Mouse (Mus musculus) limb, embryonic 10.5 days (tissue): Measurements from ENCODE around the gene Vmn1r120. TPM values are rescaled to one million over a fixed set of nuclear protein-coding genes. Genes with fewer than 3 reads are reported as not detected.
"Not testable (repeated sequence)": the region's sequence is repeated elsewhere in the genome, so short reads cannot be mapped to it uniquely, and the experiment has no call there.

ENCODE experiments used
- DNase-seq: peaks from one replicate; pipeline ENCODE4 v3.0.0-alpha.2; 2017; ENCODE audit warnings: low spot score
- H3K27ac ChIP-seq: fragments of 300-500 bp; sonication (generic); 2 replicates; pipeline ENCODE4 v1.5.1; 2016; ENCODE audit warnings: mild to moderate bottlenecking
- H3K27me3 ChIP-seq: fragments of 300-500 bp; sonication (generic); 2 replicates; pipeline ENCODE4 v1.6.1; 2016; ENCODE audit warnings: low read depth, mild to moderate bottlenecking; ENCODE audit not compliant: poor library complexity, severe bottlenecking
- H3K36me3 ChIP-seq: fragments of 300-500 bp; sonication (generic); 2 replicates; pipeline ENCODE4 v1.6.1; 2016; ENCODE audit warnings: mild to moderate bottlenecking, moderate library complexity
- H3K4me1 ChIP-seq: fragments of 300-500 bp; sonication (generic); 2 replicates; pipeline ENCODE4 v1.6.1; 2016
- H3K4me3 ChIP-seq: fragments of 300-500 bp; sonication (generic); 2 replicates; pipeline ENCODE4 v1.5.1; 2016; ENCODE audit warnings: mild to moderate bottlenecking, moderate library complexity
- H3K9me3 ChIP-seq: fragments of 300-500 bp; sonication (generic); replicated peaks from 2 replicates; pipeline ENCODE4 v1.6.1; 2016; ENCODE audit warnings: mild to moderate bottlenecking
- WGBS: fragments of 180-500 bp; shearing (Covaris S2); methylation state at CpG from one replicate; pipeline ENCODE4 v1.1.7; 2016; 5-methylcytosine and 5-hydroxymethylcytosine counted together
- polyA plus RNA-seq: library from polyadenylated mRNA; unstranded; fragments of >200 nt; fragmentation: Nextera tagmentation; extraction: Ambion mirVana; gene quantifications from 2 replicates; pipeline ENCODE4 v1.2.1, GENCODE M21; 2016

Vmn1r120 gene
- polyA plus RNA-seq: not detected in 2 replicates

DNA sequence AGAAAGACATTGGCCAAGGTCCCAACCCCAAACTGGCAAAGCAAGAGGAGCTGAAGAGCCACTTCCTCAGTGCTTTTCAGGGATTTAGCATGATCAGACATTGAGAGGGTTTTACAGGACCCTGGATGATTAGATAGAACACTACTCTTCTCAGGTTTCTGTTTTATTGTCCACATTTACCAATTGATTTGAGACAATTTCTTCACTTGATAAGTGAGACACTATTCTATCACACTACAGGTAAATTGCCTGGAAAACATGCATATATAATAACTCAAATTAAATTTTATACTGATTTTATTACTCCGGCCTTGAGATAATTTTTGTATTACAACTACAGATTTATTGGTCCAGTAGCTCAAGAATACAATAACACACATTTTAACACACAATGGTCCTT, at the start of gene Vmn1r120:
TSS of gene Vmn1r120 (minus strand) at position 101 of the 400 bp plus-strand sequence.
- not testable (repeated sequence) for DNase-seq, H3K27ac ChIP-seq
- WGBS: 89% methylated on average over 1 of the region's 1 CpGs

DNA sequence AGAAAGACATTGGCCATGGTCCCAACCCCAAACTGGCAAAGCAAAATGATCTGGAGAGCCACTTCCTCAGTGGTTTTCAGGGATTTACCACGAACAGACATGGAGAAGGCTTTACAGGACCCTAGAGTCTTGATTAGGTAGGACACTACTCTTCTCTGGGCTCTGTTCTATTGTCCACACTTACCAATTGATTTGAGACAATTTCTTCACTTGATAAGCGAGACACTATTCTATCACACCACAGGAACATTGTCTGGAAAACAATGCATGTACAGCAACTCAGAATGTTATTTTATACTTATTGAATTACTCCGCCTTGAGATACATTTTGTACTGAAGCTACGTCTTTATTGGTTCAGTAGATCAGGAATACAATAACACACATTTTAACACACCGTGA, 44.8 kb upstream of the Vmn1r120 start, which contains the start of gene Vmn1r121:
TSS of gene Vmn1r121 (minus strand) at position 101 of the 400 bp plus-strand sequence.
- not testable (repeated sequence) for H3K4me3 ChIP-seq, H3K4me1 ChIP-seq, DNase-seq, H3K27me3 ChIP-seq, H3K9me3 ChIP-seq, H3K36me3 ChIP-seq, H3K27ac ChIP-seq
- 86% methylated on average over 5 of the region's 5 CpGs for WGBS

More for the DNA sequence above, at the start of gene Vmn1r120:
- not testable (repeated sequence) for H3K9me3 ChIP-seq, H3K4me1 ChIP-seq, H3K4me3 ChIP-seq, H3K36me3 ChIP-seq, H3K27me3 ChIP-seq

DNA sequence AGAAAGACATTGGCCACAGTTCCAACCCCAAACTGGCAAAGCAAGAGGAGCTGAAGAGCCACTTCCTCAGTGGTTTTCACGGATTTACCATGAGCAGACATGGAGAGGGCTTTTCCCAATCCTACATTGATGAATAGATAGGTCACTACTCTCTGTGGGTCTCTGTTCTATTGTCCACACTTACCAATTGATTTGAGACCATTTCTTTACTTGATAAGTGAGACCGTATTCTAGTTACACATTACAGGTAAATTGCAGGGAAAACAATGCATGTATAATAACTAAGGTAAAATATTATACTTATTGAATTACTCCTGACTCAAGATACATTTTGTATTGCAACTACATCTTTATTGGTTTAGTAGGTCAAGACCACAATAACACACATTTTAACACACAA, 41.2 kb downstream of the Vmn1r120 start, which contains the start of gene Vmn1r119:
TSS of gene Vmn1r119 (minus strand) at position 101 of the 400 bp plus-strand sequence.
- not testable (repeated sequence) for H3K4me3 ChIP-seq, H3K9me3 ChIP-seq, DNase-seq, H3K4me1 ChIP-seq, H3K36me3 ChIP-seq, H3K27me3 ChIP-seq, H3K27ac ChIP-seq
- WGBS: no CpG with 5 or more reads among the region's 2 CpGs

Other genes starting within 250 kb of the Vmn1r120 start
- gene Vmn1r114, start 241.6 kb downstream of the Vmn1r120 start, polyA plus RNA-seq: not detected in 2 replicates
- not detected in 2 replicates for gene Vmn1r115, start 208.8 kb downstream of the Vmn1r120 start, polyA plus RNA-seq
- gene Vmn1r116, start 181.5 kb downstream of the Vmn1r120 start, polyA plus RNA-seq: not detected in 2 replicates
- not detected in 2 replicates for gene Vmn1r117, start 169.7 kb downstream of the Vmn1r120 start, polyA plus RNA-seq
- not detected in 2 replicates for gene Vmn1r118, start 141.4 kb downstream of the Vmn1r120 start, polyA plus RNA-seq
- gene Vmn1r119, start 41.3 kb downstream of the Vmn1r120 start, polyA plus RNA-seq: not detected in 2 replicates
- gene Vmn1r121, start 44.7 kb upstream of the Vmn1r120 start, polyA plus RNA-seq: not detected in 2 replicates
- gene Vmn1r122, start 80.3 kb upstream of the Vmn1r120 start, polyA plus RNA-seq: not detected in 2 replicates
- not detected in 2 replicates for gene Vmn1r123, start 108.4 kb upstream of the Vmn1r120 start, polyA plus RNA-seq
- not detected in 2 replicates for gene Gm5157, start 136.6 kb upstream of the Vmn1r120 start, polyA plus RNA-seq
- gene Vmn1r124, start 206.8 kb upstream of the Vmn1r120 start, polyA plus RNA-seq: not detected in 2 replicates
- gene Vmn1r125, start 218.4 kb upstream of the Vmn1r120 start, polyA plus RNA-seq: not detected in 2 replicates
- gene Vmn1r126, start 247.7 kb upstream of the Vmn1r120 start, polyA plus RNA-seq: not detected in 2 replicates